Mouse (Mus musculus) hindbrain, embryonic 11.5 days (tissue): ENCODE measurements at regions not wholly inside any gene's neighbourhood (a gene's known extent, or its start where the extent isn't known, plus 50 kb on each side); places are given as distances from the start of the nearest gene placed in this dataset.

ENCODE experiments used
- ATAC-seq: fragments of 200-750 bp; cut with Nextera tagmentation; 2 replicates; pipeline ENCODE4 v1.8.0; 2017; ENCODE audit warnings: mild to moderate bottlenecking, moderate TSS enrichment, moderate library complexity; ENCODE audit not compliant: low FRiP score
- DNase-seq: peaks from one replicate; pipeline ENCODE4 v3.0.0-alpha.2; 2015; ENCODE audit warnings: low spot score
- H3K27ac ChIP-seq: fragments of 300-500 bp; sonication (generic); 2 replicates; pipeline ENCODE4 v1.5.1; 2014; ENCODE audit warnings: mild to moderate bottlenecking, low read depth, low read length
- H3K27me3 ChIP-seq: fragments of 300-500 bp; sonication (generic); 2 replicates; pipeline ENCODE4 v1.6.1; 2014; ENCODE audit warnings: mild to moderate bottlenecking, low read length, moderate library complexity, mixed read lengths; ENCODE audit not compliant: control insufficient read depth, insufficient read depth
- H3K36me3 ChIP-seq: fragments of 300-500 bp; sonication (generic); 2 replicates; pipeline ENCODE4 v1.6.1; 2014; ENCODE audit warnings: mild to moderate bottlenecking, low read length, moderate library complexity, mixed read lengths; ENCODE audit not compliant: control insufficient read depth, insufficient read depth
- H3K4me1 ChIP-seq: fragments of 300-500 bp; sonication (generic); replicated peaks from 2 replicates; pipeline ENCODE4 v1.6.1; 2014; ENCODE audit warnings: low read length, mixed read lengths; ENCODE audit not compliant: control insufficient read depth, insufficient read depth
- H3K4me2 ChIP-seq: fragments of 300-500 bp; sonication (generic); replicated peaks from 2 replicates; pipeline ENCODE4 v1.6.1; 2014; ENCODE audit warnings: mild to moderate bottlenecking, low read depth, low read length
- H3K4me3 ChIP-seq: fragments of 300-500 bp; sonication (generic); 2 replicates; pipeline ENCODE4 v1.5.1; 2014; ENCODE audit warnings: low read depth, low read length
- H3K9ac ChIP-seq: fragments of 300-500 bp; sonication (generic); 2 replicates; pipeline ENCODE4 v1.6.1; 2014; ENCODE audit warnings: low read depth, low read length
- H3K9me3 ChIP-seq: fragments of 300-500 bp; sonication (generic); 2 replicates; pipeline ENCODE4 v1.6.1; 2016; ENCODE audit warnings: low read length; ENCODE audit not compliant: control insufficient read depth
- WGBS: fragments of 180-500 bp; shearing (Covaris S2); extraction: QIAGEN DNeasy Blood & Tissue Kit; methylation state at CpG from one replicate; pipeline ENCODE4 v1.1.7; 2014; 5-methylcytosine and 5-hydroxymethylcytosine counted together

DNA sequence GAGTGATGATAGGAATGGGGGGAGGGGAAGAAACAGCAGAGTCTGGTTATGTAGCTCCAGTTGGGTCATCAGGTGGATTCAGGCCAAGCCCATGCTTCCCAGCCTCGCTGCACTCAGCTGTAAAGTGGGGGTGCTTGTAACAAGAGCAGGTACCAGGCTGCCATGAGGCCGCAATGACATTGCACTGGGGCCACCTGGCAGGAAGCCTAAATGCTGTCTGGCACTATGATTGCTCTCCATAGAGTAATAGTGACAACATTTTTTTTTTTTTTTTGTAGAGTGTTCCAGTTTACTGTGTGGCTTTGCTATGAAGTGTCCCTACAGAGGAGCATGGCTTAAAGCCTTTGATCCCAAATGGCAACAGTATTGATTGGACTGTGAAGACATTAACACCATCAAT is 171.9 kb upstream of the Prok2 start:
- H3K9me3 ChIP-seq = no peaks in the 10 kb centered on the region
- 82% methylated on average over 2 of the region's 2 CpGs for WGBS
- H3K4me2 ChIP-seq = no peak overlapping the region
- no peak overlapping the region for H3K9ac ChIP-seq
- ATAC-seq = no peak
- H3K27me3 ChIP-seq = peaks cover 6% of the 10 kb centered on the region; the same call in 1 of the 2 replicates
- DNase-seq = no peak
- no peak overlapping the region for H3K4me3 ChIP-seq
- H3K36me3 ChIP-seq = no peaks in the 10 kb centered on the region
- H3K27ac ChIP-seq = no peak overlapping the region
- no peaks in the 10 kb centered on the region for H3K4me1 ChIP-seq

DNA sequence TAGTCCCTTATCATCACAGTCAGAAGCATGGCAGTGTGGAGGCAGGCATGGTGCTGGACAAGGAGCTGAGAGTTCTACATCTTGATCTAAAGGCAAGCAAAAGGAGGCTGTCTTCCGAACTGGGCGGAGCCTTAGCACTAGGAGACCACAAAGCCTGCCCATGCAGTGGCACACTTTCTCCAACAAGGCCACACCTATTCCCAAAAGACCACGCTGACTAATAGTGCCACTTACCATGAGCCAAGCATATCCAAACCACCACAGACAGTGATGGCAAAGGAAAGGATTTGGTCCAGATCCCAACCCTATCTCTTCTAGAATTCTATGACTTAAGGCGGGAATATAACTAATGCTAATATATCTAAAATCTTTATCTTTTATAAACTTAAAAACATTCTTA is 169.4 kb upstream of the Prok2 start:
- H3K4me1 ChIP-seq = no peaks in the 10 kb centered on the region
- 94% methylated on average over 4 of the region's 4 CpGs for WGBS
- no peak for ATAC-seq

DNA sequence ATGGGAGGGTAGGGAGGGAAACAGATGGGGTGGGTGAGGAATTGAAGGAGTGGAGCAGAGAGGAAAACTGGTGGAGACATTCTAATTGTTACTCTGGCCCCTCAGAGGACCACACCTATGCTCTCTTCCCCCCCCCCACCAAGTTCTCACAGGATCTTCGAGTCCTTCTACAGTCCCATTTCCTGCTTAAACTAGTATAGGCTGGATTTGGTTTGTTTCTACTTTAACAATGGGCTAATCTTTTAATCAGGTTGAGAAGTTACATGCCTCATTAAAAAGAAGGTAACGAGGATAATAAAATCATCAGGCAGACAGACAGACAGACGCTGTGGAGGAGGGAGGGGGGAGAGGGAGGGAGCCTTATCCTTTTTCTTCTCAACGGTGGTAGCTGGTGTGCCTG is 167.7 kb upstream of the Prok2 start:
- H3K9me3 ChIP-seq = no peaks in the 10 kb centered on the region
- DNase-seq (no peak), ATAC-seq (no peak)
- no peak overlapping the region for H3K4me3 ChIP-seq
- H3K27ac ChIP-seq = no peak overlapping the region
- 68% methylated on average over 4 of the region's 4 CpGs for WGBS
- H3K4me1 ChIP-seq = no peaks in the 10 kb centered on the region
- H3K4me2 ChIP-seq = no peak overlapping the region
- no peaks in the 10 kb centered on the region for H3K36me3 ChIP-seq
- no peak overlapping the region for H3K9ac ChIP-seq
- H3K27me3 ChIP-seq = peaks cover 2% of the 10 kb centered on the region; the same call in 1 of the 2 replicates

More for the DNA sequence above, 169.4 kb upstream of the Prok2 start:
- Histone ChIP-seq H3K9me3 (no peaks in the 10 kb centered on the region), H3K9ac (no peak overlapping the region), H3K4me3 (no peak overlapping the region), H3K36me3 (no peaks in the 10 kb centered on the region), H3K4me2 (no peak overlapping the region), H3K27ac (no peak overlapping the region), H3K27me3 (peaks cover 2% of the 10 kb centered on the region; the same call in 1 of the 2 replicates)
- no peak for DNase-seq

DNA sequence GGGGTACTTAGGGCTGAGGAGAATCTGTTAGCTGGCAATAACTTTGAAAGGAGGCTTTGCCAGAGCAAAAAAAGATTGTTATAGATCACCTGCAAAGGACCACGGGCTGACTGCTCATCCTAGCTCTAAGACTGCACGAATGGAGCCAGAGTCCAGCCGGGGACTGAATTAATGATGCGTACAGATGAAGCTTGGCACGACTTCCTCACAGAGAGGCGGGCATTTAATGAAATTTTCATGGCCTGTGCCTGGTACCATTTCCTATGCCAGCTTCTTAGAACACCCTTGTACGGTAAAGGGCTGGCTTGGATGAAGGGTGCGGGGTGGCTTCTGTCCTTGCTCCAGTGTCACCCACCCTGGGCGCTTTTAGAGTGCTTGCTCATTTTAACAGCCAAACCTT is 166.0 kb upstream of the Prok2 start:
- H3K27ac ChIP-seq = no peak overlapping the region
- 93% methylated on average over 9 of the region's 9 CpGs for WGBS
- ATAC-seq (no peak), DNase-seq (no peak)
- no peak overlapping the region for H3K4me2 ChIP-seq
- no peaks in the 10 kb centered on the region for H3K4me1 ChIP-seq
- no peak overlapping the region for H3K9ac ChIP-seq
- H3K4me3 ChIP-seq = no peak overlapping the region
- H3K9me3 ChIP-seq = no peaks in the 10 kb centered on the region
- H3K36me3 ChIP-seq = no peaks in the 10 kb centered on the region
- H3K27me3 ChIP-seq = peaks cover 2% of the 10 kb centered on the region; the same call in 1 of the 2 replicates

DNA sequence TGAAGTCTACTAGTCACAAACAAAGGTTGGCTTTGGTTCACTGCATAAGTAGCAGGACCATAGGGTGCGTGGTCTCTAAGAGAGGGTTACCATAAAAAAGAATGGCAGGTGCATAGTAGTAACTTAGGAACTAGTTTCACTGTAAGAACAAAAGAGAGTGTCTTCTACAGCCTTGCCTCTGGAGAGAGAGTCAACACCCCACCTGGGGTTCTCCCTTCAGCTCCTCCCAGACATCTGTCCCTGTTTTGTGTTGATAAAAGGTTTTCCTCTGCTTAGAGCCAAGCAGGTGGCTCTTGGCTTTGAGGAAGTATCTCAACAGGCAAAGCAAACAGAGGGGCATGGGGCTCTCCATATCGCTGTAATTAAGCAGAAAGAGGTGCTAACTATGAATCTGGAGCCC is 165.6 kb upstream of the Prok2 start:
- Histone ChIP-seq H3K27me3 (peaks cover 2% of the 10 kb centered on the region; the same call in 1 of the 2 replicates), H3K9me3 (no peaks in the 10 kb centered on the region), H3K4me3 (no peak overlapping the region), H3K36me3 (no peaks in the 10 kb centered on the region), H3K4me2 (no peak overlapping the region), H3K4me1 (no peaks in the 10 kb centered on the region), H3K9ac (no peak overlapping the region), H3K27ac (no peak overlapping the region)
- 55% methylated on average over 2 of the region's 2 CpGs for WGBS
- DNase-seq = no peak
- no peak for ATAC-seq

DNA sequence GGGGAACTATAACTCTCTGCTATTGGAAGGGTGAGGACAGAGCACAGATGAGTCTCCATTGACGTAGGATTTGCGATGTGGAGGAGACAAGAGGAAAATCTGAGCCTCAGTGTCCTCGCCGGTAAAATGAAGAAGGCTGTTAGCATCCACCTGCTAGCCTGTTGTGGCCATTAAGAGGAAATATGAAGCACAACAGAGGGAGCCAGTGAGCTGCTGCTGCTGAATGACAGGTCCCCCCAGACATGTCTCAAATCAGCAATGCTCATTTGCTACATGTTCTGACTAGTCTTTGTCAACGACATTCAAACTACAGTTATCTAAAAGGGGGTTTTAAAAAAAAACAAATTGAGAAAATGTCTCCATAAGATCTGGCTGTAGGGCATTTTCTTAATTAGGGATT is 164.6 kb upstream of the Prok2 start:
- no peaks in the 10 kb centered on the region for H3K4me1 ChIP-seq
- H3K36me3 ChIP-seq = no peaks in the 10 kb centered on the region
- no peak overlapping the region for H3K9ac ChIP-seq
- no peak overlapping the region for H3K4me2 ChIP-seq
- 0 out of 2 replicates have a peak, but pooled peaks cover 2% of the 10 kb centered on the region for H3K27me3 ChIP-seq
- no peak overlapping the region for H3K4me3 ChIP-seq
- no peak overlapping the region for H3K27ac ChIP-seq
- H3K9me3 ChIP-seq = no peaks in the 10 kb centered on the region
- no peak for DNase-seq
- no peak for ATAC-seq
- 90% methylated on average over 5 of the region's 5 CpGs for whole genome bisulfite sequencing

DNA sequence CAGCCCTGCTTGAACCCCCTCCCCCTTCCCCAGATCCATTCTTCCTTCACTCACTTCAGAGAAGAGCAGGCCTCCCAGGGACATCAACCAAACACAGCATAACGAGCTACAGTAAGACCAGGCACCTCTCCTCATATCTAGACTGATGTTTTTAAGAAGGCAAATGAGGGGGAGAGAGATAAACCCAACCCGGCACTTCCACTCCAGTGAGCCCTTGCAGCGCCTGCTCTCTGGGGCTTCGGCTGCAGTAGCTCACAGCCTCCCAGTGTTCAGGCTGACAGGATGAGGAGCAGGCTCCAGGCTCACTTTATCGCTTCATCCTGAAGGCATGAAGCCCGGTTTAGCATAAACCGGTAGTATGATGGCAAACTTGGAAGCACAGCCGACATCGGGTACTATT is 162.9 kb upstream of the Prok2 start:
- H3K4me3 ChIP-seq = no peak overlapping the region
- ATAC-seq = no peak
- H3K27me3 ChIP-seq = peaks cover 4% of the 10 kb centered on the region; the same call in 1 of the 2 replicates
- no peaks in the 10 kb centered on the region for H3K9me3 ChIP-seq
- no peaks in the 10 kb centered on the region for H3K36me3 ChIP-seq
- H3K9ac ChIP-seq = no peak overlapping the region
- WGBS = 45% methylated on average over 9 of the region's 9 CpGs
- no peak for DNase-seq
- H3K4me1 ChIP-seq = no peaks in the 10 kb centered on the region
- H3K27ac ChIP-seq = no peak overlapping the region
- H3K4me2 ChIP-seq = no peak overlapping the region

DNA sequence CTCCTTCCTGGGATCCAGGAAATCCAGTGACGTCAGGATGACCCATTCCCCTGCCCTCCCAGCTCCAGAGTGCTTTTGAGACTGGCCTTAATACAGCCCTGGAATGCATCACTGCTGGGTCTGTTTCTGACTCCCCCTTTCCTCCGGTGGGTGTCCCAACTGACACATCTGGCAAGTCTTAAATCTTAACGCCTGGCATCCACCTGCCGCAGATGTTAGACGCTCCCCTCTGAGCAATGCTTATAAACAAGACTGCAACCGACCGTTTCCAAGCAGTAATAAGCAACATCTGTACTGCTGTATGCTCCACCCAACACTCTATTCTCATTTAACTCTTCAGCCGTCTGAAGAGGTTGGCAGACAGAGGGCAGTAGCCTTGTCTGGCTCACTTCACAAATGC is 161.7 kb upstream of the Prok2 start:
- WGBS = 65% methylated on average over 8 of the region's 8 CpGs
- H3K4me3 ChIP-seq = no peak overlapping the region
- H3K9ac ChIP-seq = no peak overlapping the region
- H3K27ac ChIP-seq = no peak overlapping the region
- no peaks in the 10 kb centered on the region for H3K9me3 ChIP-seq
- H3K27me3 ChIP-seq = peaks cover 4% of the 10 kb centered on the region; the same call in 1 of the 2 replicates
- no peak overlapping the region for H3K4me2 ChIP-seq
- DNase-seq = no peak
- H3K4me1 ChIP-seq = no peaks in the 10 kb centered on the region
- no peak for ATAC-seq
- no peaks in the 10 kb centered on the region for H3K36me3 ChIP-seq

DNA sequence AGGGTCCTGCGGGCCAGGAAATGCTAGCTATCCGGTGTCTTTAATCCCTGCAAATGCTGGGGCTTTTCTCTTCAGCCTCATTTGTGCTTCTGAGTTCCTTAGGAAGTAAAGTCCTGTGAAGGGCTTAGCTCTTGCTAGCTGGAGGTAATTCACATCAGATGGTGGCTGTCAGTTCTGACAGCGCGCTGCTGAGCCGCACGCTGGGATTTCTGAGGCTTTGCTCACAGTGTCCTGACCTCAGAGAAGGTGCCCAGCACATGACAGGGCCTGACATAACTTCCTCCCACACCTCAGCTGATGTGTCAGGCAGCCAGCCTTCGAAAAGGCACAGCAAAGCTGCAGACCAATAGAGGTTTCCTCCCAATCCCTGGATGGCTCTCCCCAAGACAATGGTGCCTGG is 158.6 kb upstream of the Prok2 start:
- Histone ChIP-seq H3K9me3 (no peaks in the 10 kb centered on the region), H3K4me1 (no peaks in the 10 kb centered on the region), H3K4me2 (no peak overlapping the region), H3K27ac (no peak overlapping the region), H3K36me3 (no peaks in the 10 kb centered on the region), H3K4me3 (no peak overlapping the region), H3K27me3 (peaks cover 2% of the 10 kb centered on the region; the same call in 1 of the 2 replicates), H3K9ac (no peak overlapping the region)
- DNase-seq (no peak), ATAC-seq (no peak)
- WGBS = 13% methylated on average over 7 of the region's 7 CpGs
